Mouse (Mus musculus): ENCODE data around the gene Galk2.

Galk2 gene

GRCm38 (mm10) chr2:125858521-125859280 lies at the start of gene Galk2, which contains the start of gene Cops2:
Gene Galk2, plus strand, starts transcription at chr2:125859109.
Gene Cops2, minus strand, starts transcription at chr2:125859139.
- DNase-seq (ENCODE audit: low read depth, low spot score): peak; percentile 94

GRCm38 (mm10) chr2:125809551-125809950 lies 49.4 kb upstream of the Galk2 start:
- DNase-seq (ENCODE audit: low read depth, low spot score): no peak

GRCm38 (mm10) chr2:125811332-125811731 lies 47.6 kb upstream of the Galk2 start:
- DNase-seq (ENCODE audit: low read depth, low spot score): no peak

GRCm38 (mm10) chr2:125813972-125814595 lies 44.8 kb upstream of the Galk2 start:
- no peak for DNase-seq (ENCODE audit: low read depth, low spot score)

- DNase-seq (ENCODE audit: low read depth, low spot score): no peak
Observed at GRCm38 (mm10) chr2:125820397-125820796, 38.5 kb upstream of the Galk2 start.

GRCm38 (mm10) chr2:125826201-125826600 lies 32.7 kb upstream of the Galk2 start:
- DNase-seq (ENCODE audit: low read depth, low spot score): no peak

- no peak for DNase-seq (ENCODE audit: low read depth, low spot score)
Observed at GRCm38 (mm10) chr2:125827898-125828297, 31.0 kb upstream of the Galk2 start.

- no peak for DNase-seq (ENCODE audit: low read depth, low spot score)
Observed at GRCm38 (mm10) chr2:125829924-125830323, 29.0 kb upstream of the Galk2 start.

- DNase-seq (ENCODE audit: low read depth, low spot score): no peak
Observed at GRCm38 (mm10) chr2:125838091-125838490, 20.8 kb upstream of the Galk2 start.

- DNase-seq (ENCODE audit: low read depth, low spot score): no peak
Observed at GRCm38 (mm10) chr2:125838708-125839284, 20.1 kb upstream of the Galk2 start.

- DNase-seq (ENCODE audit: low read depth, low spot score): no peak
Observed at GRCm38 (mm10) chr2:125851237-125851636, 7.7 kb upstream of the Galk2 start.

- DNase-seq (ENCODE audit: low read depth, low spot score): no peak
Observed at GRCm38 (mm10) chr2:125857707-125858106, 1.2 kb upstream of the Galk2 start.

GRCm38 (mm10) chr2:125863799-125864198 lies 4.9 kb downstream of the Galk2 start:
- no peak for DNase-seq (ENCODE audit: low read depth, low spot score)

- no peak for DNase-seq (ENCODE audit: low read depth, low spot score)
Observed at GRCm38 (mm10) chr2:125864551-125864950, 5.6 kb downstream of the Galk2 start.

- DNase-seq (ENCODE audit: low read depth, low spot score): no peak
Observed at GRCm38 (mm10) chr2:125865585-125865984, 6.7 kb downstream of the Galk2 start.

GRCm38 (mm10) chr2:125866058-125866740 lies 7.3 kb downstream of the Galk2 start:
- DNase-seq (ENCODE audit: low read depth, low spot score): no peak

GRCm38 (mm10) chr2:125868301-125868700 lies 9.4 kb downstream of the Galk2 start:
- no peak for DNase-seq (ENCODE audit: low read depth, low spot score)

GRCm38 (mm10) chr2:125870159-125870558 lies 11.2 kb downstream of the Galk2 start:
- no peak for DNase-seq (ENCODE audit: low read depth, low spot score)

GRCm38 (mm10) chr2:125885891-125886576 lies 27.1 kb downstream of the Galk2 start:
- no peak for DNase-seq (ENCODE audit: low read depth, low spot score)

- DNase-seq (ENCODE audit: low read depth, low spot score): peak; percentile 12
Observed at GRCm38 (mm10) chr2:125893096-125893495, 34.2 kb downstream of the Galk2 start.

- DNase-seq (ENCODE audit: low read depth, low spot score): no peak
Observed at GRCm38 (mm10) chr2:125895099-125895498, 36.2 kb downstream of the Galk2 start.

- no peak for DNase-seq (ENCODE audit: low read depth, low spot score)
Observed at GRCm38 (mm10) chr2:125896355-125896754, 37.4 kb downstream of the Galk2 start.
